Mouse (Mus musculus) neural tube, embryonic 12.5 days (tissue): ENCODE data around the gene Zp1. TPM values are rescaled to one million over a fixed set of nuclear protein-coding genes. Genes with fewer than 3 reads are reported as not detected.

ENCODE experiments used
- ATAC-seq: fragments of 200-750 bp; cut with Nextera tagmentation; 2 replicates; pipeline ENCODE4 v1.8.0; 2017; ENCODE audit warnings: low read depth, mild to moderate bottlenecking, moderate TSS enrichment, moderate library complexity; ENCODE audit not compliant: low FRiP score
- H3K27ac ChIP-seq: fragments of 300-500 bp; sonication (generic); 2 replicates; pipeline ENCODE4 v1.5.1; 2016
- H3K27me3 ChIP-seq: fragments of 300-500 bp; sonication (generic); replicated peaks from 2 replicates; pipeline ENCODE4 v1.6.1; 2016; ENCODE audit warnings: mild to moderate bottlenecking
- H3K36me3 ChIP-seq: fragments of 300-500 bp; sonication (generic); 2 replicates; pipeline ENCODE4 v1.6.1; 2016; ENCODE audit warnings: mild to moderate bottlenecking
- H3K4me1 ChIP-seq: fragments of 300-500 bp; sonication (generic); 2 replicates; pipeline ENCODE4 v1.6.1; 2016
- H3K4me2 ChIP-seq: fragments of 300-500 bp; sonication (generic); replicated peaks from 2 replicates; pipeline ENCODE4 v1.6.1; 2016; ENCODE audit warnings: mild to moderate bottlenecking
- H3K4me3 ChIP-seq: fragments of 300-500 bp; sonication (generic); 2 replicates; pipeline ENCODE4 v1.5.1; 2016
- H3K9ac ChIP-seq: fragments of 300-500 bp; sonication (generic); 2 replicates; pipeline ENCODE4 v1.6.1; 2016; ENCODE audit warnings: mild to moderate bottlenecking
- H3K9me3 ChIP-seq: fragments of 300-500 bp; sonication (generic); 2 replicates; pipeline ENCODE4 v1.6.1; 2016; ENCODE audit warnings: mild to moderate bottlenecking
- WGBS: fragments of 180-500 bp; shearing (Covaris S2); methylation state at CpG from one replicate; pipeline ENCODE4 v1.1.7; 2016; 5-methylcytosine and 5-hydroxymethylcytosine counted together
- polyA plus RNA-seq: library from polyadenylated mRNA; unstranded; fragments of >200 nt; fragmentation: Nextera tagmentation; extraction: Ambion mirVana; gene quantifications from 2 replicates; pipeline ENCODE4 v1.2.1, GENCODE M21; 2016

The Zp1 gene
- polyA plus RNA-seq, 1 experiment from 2014 or later: not detected

GRCm38 (mm10) chr19:10943955-10944354 lies 23.5 kb upstream of the Zp1 start:
- Histone ChIP-seq H3K9me3 (no peaks in the 10 kb centered on the region), H3K36me3 (peaks cover 40% of the 10 kb centered on the region), H3K4me2 (no peak overlapping the region), H3K27me3 (no peaks in the 10 kb centered on the region), H3K27ac (no peak overlapping the region), H3K4me3 (no peak overlapping the region), H3K9ac (no peak overlapping the region), H3K4me1 (peaks cover 34% of the 10 kb centered on the region)
- 85% methylated on average over 3 of the region's 3 CpGs for WGBS
- no peak for ATAC-seq

- peak overlapping the region; percentile 34 for H3K4me3 ChIP-seq
- peak overlapping the region; percentile 75 for H3K4me2 ChIP-seq
- no peaks in the 10 kb centered on the region for H3K9me3 ChIP-seq
- H3K36me3 ChIP-seq: peaks cover 40% of the 10 kb centered on the region
- H3K9ac ChIP-seq: peak overlapping the region; percentile 56
- ATAC-seq: peak; percentile 78
- peaks cover 10% of the 10 kb centered on the region; the same call in 1 of the 2 replicates for H3K4me1 ChIP-seq
- no peaks in the 10 kb centered on the region for H3K27me3 ChIP-seq
- H3K27ac ChIP-seq: no peak overlapping the region
- 3% methylated on average over 40 of the region's 40 CpGs for WGBS
Measured at GRCm38 (mm10) chr19:10940801-10941457, 20.5 kb upstream of the Zp1 start.

DNA sequence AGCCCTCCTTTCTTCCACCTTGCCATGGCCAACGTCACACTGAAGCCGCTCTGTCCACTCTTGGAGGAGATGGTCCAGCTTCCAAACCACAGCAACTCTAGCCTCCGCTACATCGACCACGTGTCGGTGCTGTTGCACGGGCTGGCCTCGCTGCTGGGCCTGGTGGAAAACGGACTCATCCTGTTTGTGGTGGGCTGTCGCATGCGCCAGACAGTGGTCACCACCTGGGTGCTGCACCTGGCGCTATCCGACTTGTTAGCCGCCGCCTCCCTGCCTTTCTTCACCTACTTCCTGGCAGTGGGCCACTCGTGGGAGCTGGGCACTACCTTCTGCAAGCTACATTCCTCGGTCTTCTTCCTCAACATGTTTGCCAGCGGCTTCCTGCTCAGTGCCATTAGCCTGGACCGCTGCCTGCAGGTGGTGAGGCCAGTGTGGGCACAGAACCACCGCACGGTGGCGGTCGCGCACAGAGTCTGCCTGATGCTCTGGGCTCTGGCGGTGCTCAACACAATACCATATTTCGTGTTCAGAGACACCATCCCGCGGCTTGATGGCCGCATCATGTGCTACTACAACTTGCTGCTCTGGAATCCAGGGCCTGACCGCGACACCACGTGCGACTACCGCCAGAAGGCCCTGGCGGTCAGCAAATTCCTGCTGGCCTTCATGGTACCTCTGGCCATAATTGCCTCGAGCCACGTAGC lies 19.8 kb upstream of the Zp1 start:
- H3K4me3 ChIP-seq: peak overlapping the region; percentile 34
- H3K27ac ChIP-seq: no peak overlapping the region
- WGBS: 17% methylated on average over 37 of the region's 37 CpGs

DNA sequence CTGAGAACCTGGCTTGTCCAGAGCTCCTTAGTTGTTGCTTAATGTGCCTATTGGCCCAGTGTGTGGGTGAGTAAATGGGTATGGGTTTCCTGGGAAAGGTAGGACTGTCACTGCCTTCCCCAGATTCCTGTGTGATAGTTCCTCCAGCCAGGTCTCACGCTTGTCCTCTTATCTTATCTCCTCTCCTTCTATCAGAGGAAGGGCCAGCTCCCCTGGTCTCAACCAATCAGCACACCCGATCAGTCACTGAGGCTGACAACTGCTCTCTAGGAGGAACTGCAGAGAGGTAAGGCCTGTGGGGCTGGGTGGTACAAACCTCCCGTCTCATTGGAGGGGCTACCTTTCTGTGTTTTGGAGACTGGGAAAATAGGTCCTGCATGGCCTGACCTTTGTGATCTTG lies 18.3 kb upstream of the Zp1 start:
- H3K4me1 ChIP-seq: peaks cover 10% of the 10 kb centered on the region; the same call in 1 of the 2 replicates
- H3K4me3 ChIP-seq: no peak overlapping the region
- no peaks in the 10 kb centered on the region for H3K27me3 ChIP-seq
- ATAC-seq: no peak
- no peak overlapping the region for H3K9ac ChIP-seq
- H3K27ac ChIP-seq: no peak overlapping the region
- H3K4me2 ChIP-seq: no peak overlapping the region
- peaks cover 22% of the 10 kb centered on the region for H3K36me3 ChIP-seq
- H3K9me3 ChIP-seq: no peaks in the 10 kb centered on the region
- 64% methylated on average over 3 of the region's 3 CpGs for WGBS

More for the DNA sequence above, 19.8 kb upstream of the Zp1 start:
- H3K9ac ChIP-seq: peak overlapping the region; percentile 56
- no peaks in the 10 kb centered on the region for H3K9me3 ChIP-seq
- H3K4me1 ChIP-seq: peaks cover 10% of the 10 kb centered on the region; the same call in 1 of the 2 replicates
- H3K27me3 ChIP-seq: no peaks in the 10 kb centered on the region
- peak; percentile 95 for ATAC-seq
- peak overlapping the region; percentile 75 for H3K4me2 ChIP-seq
- H3K36me3 ChIP-seq: peaks cover 37% of the 10 kb centered on the region

- H3K4me3 ChIP-seq: no peak within 1 kb of the TSS
Measured at GRCm38 (mm10) chr19:10937110-10937563, 16.7 kb upstream of the Zp1 start, which contains the start of gene Ptgdr2. Gene Ptgdr2 (plus strand): TSS chr19:10937160.

DNA sequence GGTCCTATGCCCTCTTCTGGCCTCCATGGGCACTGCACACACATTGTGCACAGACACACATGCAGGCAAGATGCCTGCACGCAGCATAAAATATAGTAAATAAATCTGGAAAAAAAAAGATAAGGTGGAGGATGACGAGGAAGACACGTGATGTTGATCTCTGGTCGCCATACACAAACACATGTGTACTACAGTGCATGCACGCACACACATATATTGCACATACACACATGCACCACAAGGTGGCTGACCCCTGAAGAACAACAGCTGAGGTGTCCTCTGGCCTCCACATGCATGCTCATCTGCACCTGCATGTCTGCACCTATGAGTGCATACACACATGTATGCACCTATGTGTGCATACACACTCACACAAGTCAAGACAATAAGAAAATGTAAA lies 15.6 kb upstream of the Zp1 start:
- Histone ChIP-seq H3K4me2 (no peak overlapping the region), H3K4me3 (no peak overlapping the region), H3K36me3 (no peaks in the 10 kb centered on the region), H3K27me3 (no peaks in the 10 kb centered on the region), H3K4me1 (peaks cover 6% of the 10 kb centered on the region; the same call in 1 of the 2 replicates), H3K27ac (no peak overlapping the region), H3K9ac (no peak overlapping the region), H3K9me3 (no peaks in the 10 kb centered on the region)
- no peak for ATAC-seq
- 87% methylated on average over 5 of the region's 5 CpGs for WGBS

More at GRCm38 (mm10) chr19:10937110-10937563, 16.7 kb upstream of the Zp1 start, which contains the start of gene Ptgdr2:
- WGBS: 64% methylated on average over 5 of the region's 5 CpGs
- Histone ChIP-seq H3K4me1 (peaks cover 10% of the 10 kb centered on the region; the same call in 1 of the 2 replicates), H3K9ac (no peak within 1 kb of the TSS), H3K9me3 (no peaks in the 10 kb centered on the region), H3K36me3 (peaks cover 6% of the 10 kb centered on the region), H3K4me2 (no peak within 1 kb of the TSS), H3K27me3 (no peaks in the 10 kb centered on the region), H3K27ac (no peak within 1 kb of the TSS)
- no peak for ATAC-seq

DNA sequence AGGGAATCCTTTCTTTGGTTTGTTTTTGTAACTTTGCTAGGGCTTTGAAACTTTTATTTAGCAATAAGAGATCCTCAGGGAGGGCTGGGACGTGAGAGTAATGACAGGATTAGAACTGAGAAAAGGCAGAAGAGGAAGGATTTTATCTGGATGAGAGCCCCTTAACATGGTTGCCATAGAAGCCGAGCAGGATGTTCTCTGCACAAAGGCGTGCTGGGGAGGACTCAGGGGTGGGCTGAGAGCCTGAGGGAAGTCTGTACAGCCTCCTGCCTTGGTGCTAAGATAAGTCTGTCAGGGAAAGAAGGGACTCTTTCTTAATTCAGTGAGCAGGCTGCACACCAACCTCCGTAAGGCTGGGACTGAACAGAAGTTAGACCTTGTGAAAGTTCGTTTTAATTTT lies 14.6 kb upstream of the Zp1 start:
- no peaks in the 10 kb centered on the region for H3K36me3 ChIP-seq
- H3K27ac ChIP-seq: no peak overlapping the region
- no peaks in the 10 kb centered on the region for H3K27me3 ChIP-seq
- no peak for ATAC-seq
- 46% methylated on average over 5 of the region's 5 CpGs for WGBS
- no peaks in the 10 kb centered on the region for H3K4me1 ChIP-seq
- no peak overlapping the region for H3K4me2 ChIP-seq
- H3K4me3 ChIP-seq: no peak overlapping the region
- H3K9ac ChIP-seq: no peak overlapping the region
- no peaks in the 10 kb centered on the region for H3K9me3 ChIP-seq

GRCm38 (mm10) chr19:10930641-10931040 lies 10.2 kb upstream of the Zp1 start:
- Histone ChIP-seq H3K4me1 (0 out of 2 replicates have a peak, but pooled peaks cover 4% of the 10 kb centered on the region), H3K27ac (no peak overlapping the region), H3K4me3 (no peak overlapping the region), H3K36me3 (no peaks in the 10 kb centered on the region), H3K27me3 (no peaks in the 10 kb centered on the region), H3K4me2 (no peak overlapping the region), H3K9ac (no peak overlapping the region), H3K9me3 (no peaks in the 10 kb centered on the region)
- ATAC-seq: no peak
- 92% methylated on average over 2 of the region's 2 CpGs for WGBS

DNA sequence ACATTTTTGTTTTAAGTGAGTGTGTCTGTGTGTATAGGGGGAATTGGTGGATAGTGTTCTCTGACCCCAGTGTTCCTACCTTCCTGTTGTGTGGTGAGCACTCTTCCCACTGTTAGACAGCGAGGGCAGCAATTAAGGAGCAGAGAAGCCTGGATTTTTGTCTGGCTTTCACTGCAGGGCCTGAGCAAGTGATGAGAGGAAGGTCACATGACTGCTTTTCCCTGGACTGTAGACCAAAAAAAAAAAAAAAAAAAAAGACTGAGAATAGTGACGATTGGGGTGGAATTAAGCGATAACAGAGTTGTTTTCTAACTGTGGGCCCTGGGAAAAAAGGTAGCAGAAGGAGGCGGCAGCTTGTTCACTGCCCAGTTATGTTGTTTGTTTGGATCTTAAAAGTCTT lies 6.2 kb upstream of the Zp1 start:
- H3K9ac ChIP-seq: no peak overlapping the region
- no peak overlapping the region for H3K4me2 ChIP-seq
- H3K4me1 ChIP-seq: 0 out of 2 replicates have a peak, but pooled peaks cover 4% of the 10 kb centered on the region
- WGBS: 35% methylated on average over 4 of the region's 4 CpGs
- H3K36me3 ChIP-seq: no peaks in the 10 kb centered on the region
- H3K27ac ChIP-seq: no peak overlapping the region
- no peak overlapping the region for H3K4me3 ChIP-seq
- ATAC-seq: no peak; the same call in 1 of the 2 replicates
- H3K27me3 ChIP-seq: no peaks in the 10 kb centered on the region
- no peaks in the 10 kb centered on the region for H3K9me3 ChIP-seq

GRCm38 (mm10) chr19:10926123-10926621 lies 5.7 kb upstream of the Zp1 start:
- H3K4me1 ChIP-seq: 0 out of 2 replicates have a peak, but pooled peaks cover 4% of the 10 kb centered on the region
- peak; percentile 68 for ATAC-seq
- H3K9ac ChIP-seq: no peak overlapping the region
- no peak overlapping the region for H3K4me2 ChIP-seq
- H3K36me3 ChIP-seq: no peaks in the 10 kb centered on the region
- whole genome bisulfite sequencing: 5% methylated on average over 6 of the region's 6 CpGs
- H3K4me3 ChIP-seq: no peak overlapping the region
- H3K9me3 ChIP-seq: no peaks in the 10 kb centered on the region
- no peaks in the 10 kb centered on the region for H3K27me3 ChIP-seq
- H3K27ac ChIP-seq: peak overlapping the region; percentile 38; the same call in 1 of the 2 replicates

- Histone ChIP-seq H3K36me3 (no peaks in the 10 kb centered on the region), H3K27me3 (no peaks in the 10 kb centered on the region), H3K4me2 (no peak overlapping the region), H3K9ac (no peak overlapping the region), H3K4me1 (0 out of 2 replicates have a peak, but pooled peaks cover 4% of the 10 kb centered on the region), H3K9me3 (no peaks in the 10 kb centered on the region), H3K4me3 (no peak overlapping the region), H3K27ac (no peak overlapping the region)
- WGBS: 38% methylated on average over 4 of the region's 4 CpGs
- no peak for ATAC-seq
Measured at GRCm38 (mm10) chr19:10924220-10924619, 3.8 kb upstream of the Zp1 start.

DNA sequence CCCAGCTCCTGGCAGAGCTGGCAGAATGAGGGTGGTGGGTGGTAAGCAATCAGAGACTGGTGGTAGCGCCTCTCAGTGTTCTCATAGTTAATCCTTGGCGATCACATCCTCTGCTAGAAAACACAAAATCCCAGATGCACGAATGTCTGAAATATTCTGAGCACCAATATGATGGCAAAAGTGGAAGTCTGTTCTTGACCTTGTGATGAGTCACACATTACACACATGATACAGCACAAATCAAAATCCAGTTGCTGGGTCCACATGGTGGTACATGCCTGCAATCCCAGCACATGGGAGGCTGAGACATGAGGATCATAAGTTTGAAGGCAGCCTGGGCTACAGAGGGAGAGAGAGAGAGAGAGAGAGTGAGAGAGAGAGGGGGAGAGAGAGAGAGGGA lies 626 bp upstream of the Zp1 start:
- Histone ChIP-seq H3K4me3 (no peak overlapping the region), H3K4me2 (no peak overlapping the region), H3K9me3 (no peaks in the 10 kb centered on the region), H3K4me1 (0 out of 2 replicates have a peak, but pooled peaks cover 3% of the 10 kb centered on the region), H3K27me3 (no peaks in the 10 kb centered on the region), H3K36me3 (no peaks in the 10 kb centered on the region), H3K27ac (no peak overlapping the region), H3K9ac (no peak overlapping the region)
- ATAC-seq: no peak
- WGBS: 77% methylated on average over 3 of the region's 3 CpGs
